Mouse (Mus musculus) megakaryocyte progenitor cell, adult 5-6 weeks (primary cell): ENCODE results near the gene Stim1. TPM values are rescaled to one million over a fixed set of nuclear protein-coding genes. Genes with fewer than 3 reads are reported as not detected.

Experiments used
- ATAC-seq: replicated peaks from 2 replicates; pipeline ENCODE4 v1.8.0; 2016; ENCODE audit warnings: mild to moderate bottlenecking, moderate TSS enrichment, inconsistent platforms; ENCODE audit not compliant: poor library complexity
- total RNA-seq, 2 experiments: library from RNA; stranded (forward) in 1 of 2; stranded (reverse) in 1 of 2; fragments of 157-497, 149-512 nt in 1 of 2; fragments of 200-1000 nt in 1 of 2; gene quantifications; 2 replicates each; pipeline versions ENCODE4 v1.2.3 to v1.2.4; 2015 to 2017

The Stim1 gene
- total RNA-seq (2015) (22.4 and 23.5 TPM in 2 replicates), total RNA-seq (2017) (33.5 and 36.4 TPM in 2 replicates)

GRCm38 (mm10) chr7:102267601-102268394 lies at the start of gene Stim1:
Stim1 (plus strand) TSS chr7:102267806.
- ATAC-seq: peak; percentile 43

DNA sequence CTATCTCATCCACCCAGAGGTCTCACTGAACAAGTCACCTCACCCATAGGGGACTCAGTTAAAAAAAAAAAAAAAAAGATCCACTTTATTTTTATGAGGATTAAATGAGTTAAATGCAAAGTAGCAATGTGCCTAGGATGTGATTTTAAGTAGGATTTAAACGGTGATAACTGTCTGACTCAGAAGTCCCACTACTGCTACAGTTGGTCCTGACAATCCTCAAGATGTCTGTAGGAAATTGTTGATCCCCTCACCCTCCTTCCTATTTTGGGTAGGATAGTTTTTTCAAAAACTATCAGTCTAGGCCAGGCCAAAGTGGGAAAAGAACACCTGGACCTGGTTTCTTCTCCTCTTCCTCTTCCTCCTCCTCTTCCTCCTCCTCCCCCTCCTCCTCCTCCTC lies 45.7 kb upstream of the Stim1 start:
- ATAC-seq: no peak

- peak; percentile 86 for ATAC-seq
These were observed 45.3 kb upstream of the Stim1 start for GRCm38 (mm10) chr7:102222336-102222735.

GRCm38 (mm10) chr7:102222830-102223556 lies 44.6 kb upstream of the Stim1 start:
- ATAC-seq: peak; percentile 87

GRCm38 (mm10) chr7:102223883-102224738 lies 43.5 kb upstream of the Stim1 start:
- ATAC-seq: no peak

DNA sequence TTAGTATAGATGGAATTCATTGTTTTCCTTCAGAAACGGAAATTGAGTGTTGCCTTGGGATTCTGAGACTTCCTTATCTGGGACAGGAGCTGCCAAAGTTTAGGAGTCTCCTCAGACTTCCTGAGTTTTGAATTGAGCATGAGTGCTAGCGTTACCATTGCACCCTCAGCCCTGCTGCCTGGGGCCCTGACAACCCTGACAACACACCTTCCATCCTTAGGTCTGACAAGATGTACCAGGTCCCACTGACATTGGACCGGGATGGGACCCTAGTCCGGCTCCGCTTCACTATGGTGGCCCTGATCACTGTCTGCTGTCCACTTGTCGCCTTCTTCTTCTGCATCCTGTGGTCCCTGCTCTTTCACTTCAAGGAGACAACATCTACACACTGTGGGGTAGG lies 41.6 kb upstream of the Stim1 start:
- no peak for ATAC-seq

- no peak for ATAC-seq
These were observed 39.4 kb upstream of the Stim1 start for GRCm38 (mm10) chr7:102228049-102228670.

DNA sequence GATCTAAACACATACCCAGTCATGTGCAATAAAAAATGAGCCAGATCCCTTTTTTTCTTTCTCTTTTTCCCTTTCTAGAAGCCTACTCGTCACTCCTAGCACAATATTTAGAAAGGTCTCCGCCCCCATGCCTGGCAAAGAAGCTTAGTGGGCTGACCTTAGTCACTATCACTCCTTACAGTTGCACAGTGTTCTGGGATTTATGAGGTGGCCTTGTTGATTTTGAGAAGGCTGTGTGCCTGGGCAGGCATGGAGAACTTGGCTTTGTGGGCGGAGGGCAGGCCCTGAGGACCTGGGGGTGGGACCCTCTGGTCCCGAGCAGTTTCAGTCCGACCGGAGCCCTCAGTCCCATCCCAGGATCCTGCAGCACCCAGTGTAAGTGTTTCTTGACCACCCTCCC lies 37.8 kb upstream of the Stim1 start:
- ATAC-seq: no peak

- ATAC-seq: peak; percentile 53
These were observed 34.5 kb upstream of the Stim1 start for GRCm38 (mm10) chr7:102233059-102233458.

DNA sequence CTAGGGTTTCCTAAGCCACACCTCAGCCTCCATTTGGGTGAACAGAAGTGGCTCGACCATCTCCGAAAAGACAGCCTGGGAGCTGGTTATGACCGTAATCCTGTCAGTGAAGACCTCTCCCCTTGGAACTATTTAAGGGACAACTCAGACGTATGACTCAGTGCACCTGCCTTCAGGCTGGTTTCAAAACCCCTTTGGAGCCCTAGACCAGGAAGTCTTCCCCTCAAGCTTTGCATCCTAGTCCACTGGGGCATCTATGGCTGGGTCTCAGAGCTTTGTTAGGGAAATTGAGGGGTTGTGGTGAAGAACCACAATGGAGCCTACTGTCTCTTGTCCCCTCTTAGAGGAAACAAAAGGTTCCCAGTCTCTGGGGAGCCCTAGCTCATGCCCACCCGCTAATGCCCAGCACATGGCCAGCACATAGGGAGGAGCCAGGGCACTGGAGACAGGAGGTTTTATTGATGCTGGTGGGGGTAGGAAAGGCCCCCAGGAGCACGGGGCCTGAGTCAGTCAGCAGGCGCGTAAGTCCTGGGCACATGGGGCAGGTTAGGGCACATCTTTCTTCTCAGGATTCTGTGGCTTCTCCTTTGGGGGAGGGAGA lies 28.8 kb upstream of the Stim1 start:
- no peak for ATAC-seq

- ATAC-seq: no peak
These were observed 28.0 kb upstream of the Stim1 start for GRCm38 (mm10) chr7:102239591-102239990.

DNA sequence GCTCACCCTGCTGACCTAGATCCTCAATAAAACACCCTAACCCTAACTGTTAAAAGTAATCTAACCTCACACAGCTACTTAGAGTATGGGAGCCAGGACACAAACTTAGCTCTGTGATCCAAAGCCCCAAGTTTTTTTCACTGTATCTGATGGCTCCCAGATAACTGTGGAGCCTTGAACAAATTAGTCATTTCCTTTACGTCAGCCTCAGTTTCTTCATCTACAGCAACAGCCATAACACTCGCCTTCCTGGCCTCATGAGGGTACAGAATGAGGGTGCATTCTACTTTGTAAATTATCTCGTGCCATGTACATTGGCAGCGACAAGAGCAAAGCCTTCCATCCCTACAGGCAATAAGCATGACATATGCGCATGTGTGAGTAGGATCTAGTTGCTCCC lies 25.2 kb upstream of the Stim1 start:
- peak; percentile 10 for ATAC-seq

- ATAC-seq: no peak
These were observed 24.7 kb upstream of the Stim1 start for GRCm38 (mm10) chr7:102242917-102243316.

DNA sequence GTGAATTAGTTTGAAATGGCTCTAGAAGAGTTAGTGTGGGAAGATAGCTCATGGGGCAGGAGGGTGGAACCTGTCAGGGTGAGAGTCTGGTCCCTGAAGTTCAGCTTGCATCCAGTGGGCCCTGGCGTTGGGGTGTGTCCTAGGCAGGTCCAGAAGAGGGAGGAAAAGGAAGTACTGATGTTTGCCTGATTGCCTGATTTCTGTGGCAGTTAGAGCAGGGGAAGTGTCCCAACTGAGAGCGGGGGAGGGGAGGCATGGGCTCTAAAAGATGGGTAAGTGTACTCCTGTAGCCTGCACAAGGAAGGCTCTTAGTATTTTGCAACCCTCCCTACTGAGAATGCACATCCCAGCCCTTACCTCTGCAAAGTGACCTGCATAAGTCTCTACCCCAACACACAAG lies 23.7 kb upstream of the Stim1 start:
- ATAC-seq: peak; percentile 51

DNA sequence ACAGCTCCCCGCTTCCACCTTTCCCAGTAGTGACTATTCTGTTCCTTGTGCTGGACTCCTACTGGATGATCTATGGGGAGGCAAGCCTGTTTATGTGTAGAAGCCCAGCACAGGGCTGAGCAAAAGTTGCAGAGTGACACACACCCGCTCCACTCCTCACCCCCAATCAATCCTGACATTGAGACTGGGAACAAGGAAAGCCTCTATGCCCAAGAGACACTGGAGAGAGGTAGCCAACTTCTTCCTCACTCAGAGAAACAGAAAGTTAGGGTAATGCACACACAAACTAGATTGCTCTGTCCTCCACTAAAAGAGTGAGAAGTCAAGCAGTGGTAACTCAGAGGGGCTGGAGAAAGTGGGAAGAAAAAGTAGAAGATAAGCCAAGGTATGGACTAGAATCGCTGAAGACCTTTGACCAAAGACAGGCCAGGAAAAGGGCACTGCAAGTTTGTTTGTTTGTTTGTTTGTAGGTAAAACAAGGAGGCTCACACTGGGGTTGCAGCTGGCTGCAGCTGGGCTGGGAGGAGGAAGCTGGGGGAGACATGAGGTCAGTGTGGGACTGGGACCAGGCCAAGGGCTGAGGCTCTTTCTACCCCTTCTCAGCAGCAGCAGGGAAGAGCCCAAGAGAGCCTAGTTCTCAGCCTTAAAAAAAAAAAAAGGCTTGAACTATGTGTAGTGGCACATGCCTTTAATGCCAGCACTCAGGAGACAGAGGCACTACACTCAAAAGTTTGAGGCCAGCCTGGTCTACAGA lies 22.6 kb upstream of the Stim1 start:
- ATAC-seq: no peak

DNA sequence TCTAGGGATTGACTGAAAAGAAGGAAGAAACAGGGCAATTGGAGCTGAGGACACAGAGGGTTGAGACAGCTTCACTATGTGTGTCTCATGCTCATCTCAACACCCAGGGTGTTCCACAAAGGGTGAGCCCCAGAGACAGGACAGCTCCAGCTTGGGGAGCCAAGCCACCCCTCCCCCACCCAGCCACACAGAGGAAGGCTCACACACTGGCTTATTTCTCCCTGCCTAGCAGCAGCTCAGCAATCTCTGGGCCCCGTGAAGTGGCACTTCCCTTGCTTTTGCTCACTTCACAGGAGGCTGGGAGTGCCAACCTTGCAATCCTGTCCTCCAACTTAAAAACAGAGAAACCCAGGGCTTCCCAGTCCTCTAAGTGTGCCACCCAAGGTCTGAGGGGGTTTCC lies 21.8 kb upstream of the Stim1 start:
- ATAC-seq: no peak

DNA sequence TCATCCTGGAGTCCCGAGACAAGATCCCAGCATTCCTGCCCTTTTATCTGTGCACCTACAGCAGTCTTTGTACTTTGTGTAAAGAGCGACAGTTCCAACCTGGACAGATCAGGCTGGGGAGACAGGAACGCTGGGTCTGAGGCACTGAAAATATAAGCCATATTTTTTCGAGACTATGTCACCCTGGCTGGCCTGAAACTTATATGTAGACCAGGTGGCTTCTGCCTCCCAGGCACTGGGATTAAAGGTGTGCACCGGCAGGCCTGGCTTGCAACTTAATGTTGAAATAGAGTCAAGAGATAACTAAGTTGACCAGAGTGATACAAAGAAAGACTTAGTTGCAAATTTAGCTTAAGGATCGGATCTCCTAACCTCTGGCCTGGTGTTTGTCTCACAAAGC lies 21.3 kb upstream of the Stim1 start:
- no peak for ATAC-seq

DNA sequence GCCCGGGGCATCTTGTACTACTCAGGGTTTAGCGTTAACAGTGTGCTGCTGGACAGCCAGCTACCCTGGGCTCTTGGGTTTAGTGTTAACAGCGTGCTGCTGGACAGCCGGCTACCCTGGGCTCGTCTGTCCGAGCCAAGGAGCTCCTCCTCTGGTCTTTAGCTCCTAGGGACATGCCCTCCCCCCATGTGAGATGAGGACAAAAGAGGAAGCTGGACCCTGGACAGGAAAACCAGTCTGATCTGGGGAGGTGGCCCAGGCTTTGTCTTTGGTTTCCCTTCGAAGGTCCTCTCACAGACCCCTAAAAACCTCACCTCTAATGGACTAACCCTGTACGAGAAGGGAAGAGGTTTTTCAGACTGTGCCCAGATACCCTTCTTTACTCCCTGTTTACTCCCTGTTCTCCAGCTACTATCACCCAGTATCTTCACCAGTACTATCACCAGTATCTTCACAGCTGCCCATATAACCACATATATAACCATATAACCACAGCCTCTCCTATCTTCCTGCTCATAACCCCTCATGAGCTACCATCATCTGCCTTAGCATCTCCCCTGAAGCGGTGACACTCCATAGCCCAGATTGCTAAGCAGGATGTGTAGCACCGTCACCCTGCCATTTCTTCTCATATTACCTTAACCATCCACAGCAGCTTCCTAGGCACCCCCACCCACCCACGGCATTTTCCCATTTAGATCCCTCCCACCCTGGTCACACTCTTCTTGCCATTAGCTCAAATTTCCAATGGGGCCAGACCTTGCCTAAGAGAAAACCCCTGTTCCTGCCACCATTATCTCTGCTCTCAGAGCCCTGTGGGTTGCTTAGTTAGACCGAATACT lies 20.4 kb upstream of the Stim1 start:
- 0 out of 2 replicates have a peak, but pooled peaks have one; percentile 1 for ATAC-seq
